Mouse (Mus musculus): ENCODE data around the gene Ciao2a. TPM values are rescaled to one million over a fixed set of nuclear protein-coding genes. Genes with fewer than 3 reads are reported as not detected.

Ciao2a gene
- polyA plus RNA-seq, 1 experiment: 7.4 TPM

GRCm38 (mm10) chr9:66168233-66168632 lies 41.8 kb downstream of the Ciao2a start:
- no peaks in the 10 kb centered on the region for H3K27me3 ChIP-seq (ENCODE audit: control insufficient read depth, insufficient read depth, low read length)
- 54% methylated on average over 1 of the region's 1 CpGs for WGBS
- H3K27ac ChIP-seq (ENCODE audit: insufficient read depth, low read length): no peak overlapping the region
- H3K36me3 ChIP-seq (ENCODE audit: control insufficient read depth, insufficient read depth, low read length): no peaks in the 10 kb centered on the region
- H3K4me1 ChIP-seq (ENCODE audit: control insufficient read depth, insufficient read depth, insufficient read length): no peaks in the 10 kb centered on the region
- no peak overlapping the region for H3K4me3 ChIP-seq (ENCODE audit: extremely low read depth, insufficient read depth, insufficient read length)
- TF ChIP-seq POLR2A (IDR thresholded peaks at IDR 0.05; ENCODE audit: low read depth, low read length) (no peak), CTCF (IDR thresholded peaks at IDR 0.05; ENCODE audit: extremely low read depth, insufficient read depth, insufficient read length, insufficient replicate concordance) (no peak)
- no peak for DNase-seq (ENCODE audit: low read depth in 1 of 2, low spot score in 2 of 2)

GRCm38 (mm10) chr9:66170506-66170905 lies 44.1 kb downstream of the Ciao2a start:
- no peak overlapping the region for H3K4me3 ChIP-seq (ENCODE audit: extremely low read depth, insufficient read depth, insufficient read length)
- H3K36me3 ChIP-seq (ENCODE audit: control insufficient read depth, insufficient read depth, low read length): no peaks in the 10 kb centered on the region
- no peak for DNase-seq (ENCODE audit: low read depth in 1 of 2, low spot score in 2 of 2)
- no peak for TF ChIP-seq POLR2A (IDR thresholded peaks at IDR 0.05; ENCODE audit: low read depth, low read length)
- TF ChIP-seq CTCF (IDR thresholded peaks at IDR 0.05; ENCODE audit: extremely low read depth, insufficient read depth, insufficient read length, insufficient replicate concordance): no peak
- H3K4me1 ChIP-seq (ENCODE audit: control insufficient read depth, insufficient read depth, insufficient read length): no peaks in the 10 kb centered on the region
- WGBS: 96% methylated on average over 5 of the region's 5 CpGs
- no peak overlapping the region for H3K27ac ChIP-seq (ENCODE audit: insufficient read depth, low read length)
- H3K27me3 ChIP-seq (ENCODE audit: control insufficient read depth, insufficient read depth, low read length): no peaks in the 10 kb centered on the region

DNA sequence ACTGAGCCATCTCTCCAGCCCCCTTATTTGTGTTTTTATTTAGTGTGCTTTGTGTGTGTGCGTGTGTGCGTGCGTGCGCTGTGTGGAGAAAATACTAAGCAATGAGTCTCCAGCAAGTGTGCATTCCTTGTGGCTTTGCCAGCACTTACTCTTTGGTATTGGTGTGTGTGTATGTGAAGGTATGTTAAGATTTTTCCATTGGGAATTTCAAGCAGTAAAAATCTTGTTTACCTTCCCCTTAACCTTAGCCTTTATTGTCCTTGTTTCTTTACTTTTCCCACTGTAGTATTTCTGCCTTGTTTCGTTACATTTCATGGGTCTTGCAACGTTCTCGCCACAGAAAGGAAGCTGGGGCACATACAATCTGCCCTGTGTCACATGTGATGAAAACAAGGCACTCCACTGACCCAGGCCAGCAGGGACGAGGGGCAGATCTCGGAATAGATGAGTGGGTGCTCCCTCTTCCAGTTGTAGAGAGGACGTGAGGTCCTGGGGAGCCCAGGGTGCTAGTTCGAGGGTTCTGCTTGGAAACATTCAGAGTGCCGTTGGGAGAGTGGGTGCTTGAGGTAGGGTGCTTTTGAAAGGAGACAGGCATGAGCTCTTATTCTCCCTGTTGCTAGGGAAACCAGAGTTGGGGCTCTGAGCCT lies 45.0 kb downstream of the Ciao2a start:
- H3K27me3 ChIP-seq (ENCODE audit: control insufficient read depth, insufficient read depth, low read length): no peaks in the 10 kb centered on the region
- no peaks in the 10 kb centered on the region for H3K36me3 ChIP-seq (ENCODE audit: control insufficient read depth, insufficient read depth, low read length)
- no peaks in the 10 kb centered on the region for H3K4me1 ChIP-seq (ENCODE audit: control insufficient read depth, insufficient read depth, insufficient read length)
- TF ChIP-seq POLR2A (IDR thresholded peaks at IDR 0.05; ENCODE audit: low read depth, low read length) (no peak), CTCF (IDR thresholded peaks at IDR 0.05; ENCODE audit: extremely low read depth, insufficient read depth, insufficient read length, insufficient replicate concordance) (no peak)
- H3K4me3 ChIP-seq (ENCODE audit: extremely low read depth, insufficient read depth, insufficient read length): no peak overlapping the region
- H3K27ac ChIP-seq (ENCODE audit: insufficient read depth, low read length): no peak overlapping the region
- no peak for DNase-seq (ENCODE audit: low read depth in 1 of 2, low spot score in 2 of 2)
- WGBS: 86% methylated on average over 12 of the region's 12 CpGs

DNA sequence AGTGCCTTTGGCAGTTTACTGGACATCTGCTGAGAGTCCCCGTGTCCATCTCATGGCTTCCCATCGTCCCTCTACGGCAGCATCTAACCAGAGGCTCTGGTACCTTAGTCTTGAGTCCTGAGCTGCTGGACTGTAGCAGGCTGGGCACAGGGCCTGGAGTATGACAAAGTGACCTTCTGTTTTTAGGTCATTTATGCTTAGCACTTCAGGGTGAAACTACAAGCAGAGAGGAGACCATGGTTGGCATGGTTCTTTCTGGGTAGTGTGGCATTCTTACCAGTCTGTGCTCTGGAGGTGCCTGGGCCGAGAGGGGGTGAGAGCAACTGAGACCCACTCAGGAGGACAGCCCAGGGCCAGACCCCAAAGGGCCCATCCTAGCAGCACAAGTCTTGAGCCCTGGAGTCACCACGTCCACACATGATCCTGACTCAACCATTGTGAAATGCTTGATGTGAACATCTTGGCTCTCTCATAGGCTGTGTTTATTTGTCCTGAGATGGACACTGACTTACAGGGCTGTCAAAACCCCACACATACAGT lies 47.0 kb downstream of the Ciao2a start:
- DNase-seq (ENCODE audit: low read depth in 1 of 2, low spot score in 2 of 2): no peak
- Histone ChIP-seq H3K4me3 (ENCODE audit: extremely low read depth, insufficient read depth, insufficient read length) (no peak overlapping the region), H3K27ac (ENCODE audit: insufficient read depth, low read length) (no peak overlapping the region), H3K36me3 (ENCODE audit: control insufficient read depth, insufficient read depth, low read length) (no peaks in the 10 kb centered on the region), H3K4me1 (ENCODE audit: control insufficient read depth, insufficient read depth, insufficient read length) (no peaks in the 10 kb centered on the region), H3K27me3 (ENCODE audit: control insufficient read depth, insufficient read depth, low read length) (no peaks in the 10 kb centered on the region)
- 97% methylated on average over 5 of the region's 5 CpGs for WGBS
- TF ChIP-seq CTCF (IDR thresholded peaks at IDR 0.05; ENCODE audit: extremely low read depth, insufficient read depth, insufficient read length, insufficient replicate concordance) (no peak), POLR2A (IDR thresholded peaks at IDR 0.05; ENCODE audit: low read depth, low read length) (no peak)

GRCm38 (mm10) chr9:66174985-66175384 lies 48.6 kb downstream of the Ciao2a start:
- no peak for DNase-seq (ENCODE audit: low read depth in 1 of 2, low spot score in 2 of 2)
- no peak for TF ChIP-seq POLR2A (IDR thresholded peaks at IDR 0.05; ENCODE audit: low read depth, low read length)
- TF ChIP-seq CTCF (IDR thresholded peaks at IDR 0.05; ENCODE audit: extremely low read depth, insufficient read depth, insufficient read length, insufficient replicate concordance): no peak
- Histone ChIP-seq H3K4me1 (ENCODE audit: control insufficient read depth, insufficient read depth, insufficient read length) (no peaks in the 10 kb centered on the region), H3K27me3 (ENCODE audit: control insufficient read depth, insufficient read depth, low read length) (no peaks in the 10 kb centered on the region), H3K27ac (ENCODE audit: insufficient read depth, low read length) (no peak overlapping the region), H3K4me3 (ENCODE audit: extremely low read depth, insufficient read depth, insufficient read length) (no peak overlapping the region), H3K36me3 (ENCODE audit: control insufficient read depth, insufficient read depth, low read length) (no peaks in the 10 kb centered on the region)
- WGBS: 82% methylated on average over 3 of the region's 3 CpGs

DNA sequence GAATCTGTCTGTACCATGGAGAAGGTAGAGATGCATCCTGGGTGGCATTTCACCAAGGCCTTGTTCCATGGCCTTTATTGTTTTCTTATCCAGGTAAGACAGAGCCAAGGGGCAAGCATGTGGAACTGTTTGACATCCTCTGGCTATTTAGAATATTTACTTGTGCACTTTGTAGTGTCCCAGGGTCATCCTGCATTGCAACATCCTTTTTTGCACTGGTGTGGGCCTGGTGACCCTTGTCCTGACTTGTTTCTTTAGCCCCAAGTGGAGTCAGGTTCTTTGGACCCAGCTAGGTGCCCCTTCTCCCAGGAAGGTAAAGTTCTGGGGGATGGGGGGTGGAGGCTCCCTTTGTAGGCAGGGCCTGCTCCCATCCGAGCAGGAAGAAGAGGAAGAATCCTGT lies 51.6 kb downstream of the Ciao2a start:
- WGBS: 71% methylated on average over 1 of the region's 1 CpGs
- Histone ChIP-seq H3K4me3 (ENCODE audit: extremely low read depth, insufficient read depth, insufficient read length) (no peak overlapping the region), H3K27me3 (ENCODE audit: control insufficient read depth, insufficient read depth, low read length) (no peaks in the 10 kb centered on the region), H3K4me1 (ENCODE audit: control insufficient read depth, insufficient read depth, insufficient read length) (no peaks in the 10 kb centered on the region), H3K27ac (ENCODE audit: insufficient read depth, low read length) (no peak overlapping the region), H3K36me3 (ENCODE audit: control insufficient read depth, insufficient read depth, low read length) (no peaks in the 10 kb centered on the region)
- no peak for TF ChIP-seq CTCF (IDR thresholded peaks at IDR 0.05; ENCODE audit: extremely low read depth, insufficient read depth, insufficient read length, insufficient replicate concordance)
- no peak for TF ChIP-seq POLR2A (IDR thresholded peaks at IDR 0.05; ENCODE audit: low read depth, low read length)
- no peak for DNase-seq (ENCODE audit: low read depth in 1 of 2, low spot score in 2 of 2)

- no peak for DNase-seq (ENCODE audit: low read depth in 1 of 2, low spot score in 2 of 2)
- Histone ChIP-seq H3K4me1 (ENCODE audit: control insufficient read depth, insufficient read depth, insufficient read length) (no peaks in the 10 kb centered on the region), H3K27me3 (ENCODE audit: control insufficient read depth, insufficient read depth, low read length) (no peaks in the 10 kb centered on the region), H3K4me3 (ENCODE audit: extremely low read depth, insufficient read depth, insufficient read length) (no peak overlapping the region), H3K36me3 (ENCODE audit: control insufficient read depth, insufficient read depth, low read length) (no peaks in the 10 kb centered on the region), H3K27ac (ENCODE audit: insufficient read depth, low read length) (no peak overlapping the region; the same call in 1 of the 2 replicates)
- no peak for TF ChIP-seq CTCF (IDR thresholded peaks at IDR 0.05; ENCODE audit: extremely low read depth, insufficient read depth, insufficient read length, insufficient replicate concordance)
- TF ChIP-seq POLR2A (IDR thresholded peaks at IDR 0.05; ENCODE audit: low read depth, low read length): no peak
- WGBS: 70% methylated on average over 6 of the region's 6 CpGs
Measured at GRCm38 (mm10) chr9:66179795-66180194, 53.4 kb downstream of the Ciao2a start.
